Mouse (Mus musculus) bone marrow, adult 2 months (tissue): Measurements from ENCODE around the gene Ipo8. TPM values are rescaled to one million over a fixed set of nuclear protein-coding genes. Genes with fewer than 3 reads are reported as not detected.

ENCODE experiments used
- H3K27ac ChIP-seq: fragments of 200-500 bp; 2 replicates; pipeline ENCODE4 v1.5.1; 2012; ENCODE audit warnings: low read depth, mild to moderate bottlenecking, control low read depth, inconsistent platforms, low read length; ENCODE audit not compliant: control insufficient read depth, poor library complexity, insufficient read depth
- H3K4me1 ChIP-seq: fragments of 200-500 bp; 2 replicates; pipeline ENCODE4 v1.6.1; 2011; ENCODE audit warnings: low read length; ENCODE audit not compliant: control insufficient read depth, insufficient read depth
- H3K4me3 ChIP-seq: fragments of 200-500 bp; replicated peaks from 2 replicates; pipeline ENCODE3; 2011; ENCODE audit warnings: mild to moderate bottlenecking, low read depth, low read length, control low read depth; ENCODE audit not compliant: control insufficient read depth
- CTCF ChIP-seq: fragments of 200-500 bp; IDR thresholded peaks from 2 replicates; pipeline ENCODE4 v1.5.1; 2011; ENCODE audit warnings: low read length, control low read depth; ENCODE audit not compliant: control insufficient read depth, insufficient read depth
- POLR2A ChIP-seq: fragments of 200-500 bp; IDR thresholded peaks from 2 replicates; pipeline ENCODE4 v1.6.1; 2011; ENCODE audit warnings: low read depth, mild to moderate bottlenecking, control low read depth, low read length, borderline replicate concordance; ENCODE audit not compliant: control insufficient read depth
- WGBS: fragments of 180-500 bp; shearing (Covaris S2); methylation state at CpG from one replicate; pipeline ENCODE4 v1.1.7; 2018; 5-methylcytosine and 5-hydroxymethylcytosine counted together
- polyA plus RNA-seq: library from polyadenylated mRNA; stranded (reverse); fragments of >200 nt; gene quantifications from 2 replicates; pipeline ENCODE4 v1.2.4, GENCODE M21; 2011; ENCODE audit warnings: low replicate concordance; ENCODE audit not compliant: missing spikeins, insufficient read depth, insufficient read length

Gene Ipo8
- polyA plus RNA-seq = 14.3 and 15.3 TPM in 2 replicates

- Histone ChIP-seq H3K4me1 (no peaks in the 10 kb centered on the region; the same call in 1 of the 2 replicates), H3K4me3 (peak within 1 kb of the TSS; percentile 69), H3K27ac (no peak within 1 kb of the TSS; the same call in 1 of the 2 replicates)
- under 1% methylated on average over 46 of the region's 47 CpGs for WGBS
- TF ChIP-seq POLR2A (peak; percentile 72; the same call in 1 of the 2 replicates), CTCF (no peak; the same call in 1 of the 2 replicates)
These were observed at the start of gene Ipo8 for GRCm38 (mm10) chr6:148830748-148831727. TSS of gene Ipo8 (minus strand) at chr6:148831467.

- 90% methylated on average over 1 of the region's 1 CpGs for WGBS
- no peak overlapping the region for H3K4me3 ChIP-seq
These were observed 42.6 kb upstream of the Ipo8 start for GRCm38 (mm10) chr6:148873911-148874310.

GRCm38 (mm10) chr6:148845629-148846028 is 14.4 kb upstream of the Ipo8 start:
- H3K4me3 ChIP-seq = no peak overlapping the region
- H3K4me1 ChIP-seq = no peaks in the 10 kb centered on the region
- H3K27ac ChIP-seq = no peak overlapping the region
- TF ChIP-seq POLR2A = no peak
- no peak for TF ChIP-seq CTCF

More at GRCm38 (mm10) chr6:148873911-148874310, 42.6 kb upstream of the Ipo8 start:
- H3K27ac ChIP-seq = no peak overlapping the region
- TF ChIP-seq CTCF (no peak), POLR2A (no peak)
- no peaks in the 10 kb centered on the region for H3K4me1 ChIP-seq

- TF ChIP-seq CTCF (no peak), POLR2A (no peak)
- no peak overlapping the region for H3K4me3 ChIP-seq
- 81% methylated on average over 1 of the region's 1 CpGs for WGBS
- no peak overlapping the region for H3K27ac ChIP-seq
- no peaks in the 10 kb centered on the region for H3K4me1 ChIP-seq
These were observed 10.5 kb upstream of the Ipo8 start for GRCm38 (mm10) chr6:148841760-148842159.

GRCm38 (mm10) chr6:148838460-148838859 is 7.2 kb upstream of the Ipo8 start:
- H3K27ac ChIP-seq = no peak overlapping the region
- TF ChIP-seq POLR2A (no peak), CTCF (no peak)
- H3K4me1 ChIP-seq = no peaks in the 10 kb centered on the region
- no peak overlapping the region for H3K4me3 ChIP-seq

- Histone ChIP-seq H3K4me1 (no peaks in the 10 kb centered on the region; the same call in 1 of the 2 replicates), H3K27ac (no peak overlapping the region), H3K4me3 (peak overlapping the region; percentile 69)
- TF ChIP-seq POLR2A (no peak), CTCF (no peak)
- WGBS = 22% methylated on average over 3 of the region's 3 CpGs
These were observed 458 bp upstream of the Ipo8 start for GRCm38 (mm10) chr6:148831728-148832121.

GRCm38 (mm10) chr6:148830355-148830747 is 916 bp downstream of the Ipo8 start:
- H3K27ac ChIP-seq = no peak overlapping the region
- whole genome bisulfite sequencing = 3% methylated on average over 3 of the region's 3 CpGs
- no peaks in the 10 kb centered on the region; the same call in 1 of the 2 replicates for H3K4me1 ChIP-seq
- TF ChIP-seq CTCF (no peak), POLR2A (no peak)
- peak overlapping the region; percentile 69 for H3K4me3 ChIP-seq

- WGBS = 86% methylated on average over 4 of the region's 4 CpGs
- Histone ChIP-seq H3K4me1 (no peaks in the 10 kb centered on the region; the same call in 1 of the 2 replicates), H3K27ac (no peak overlapping the region), H3K4me3 (no peak overlapping the region)
- TF ChIP-seq POLR2A = no peak
- no peak for TF ChIP-seq CTCF
These were observed 5.1 kb downstream of the Ipo8 start for GRCm38 (mm10) chr6:148826119-148826518.
